Mouse (Mus musculus): ENCODE results near the gene 9230112D13Rik. TPM values are rescaled to one million over a fixed set of nuclear protein-coding genes. Genes with fewer than 3 reads are reported as not detected.

Gene 9230112D13Rik
- polyA plus RNA-seq, 1 experiment from 2014 or later: not detected

- no peak; the same call in 1 of the 2 replicates for ATAC-seq (ENCODE audit: low read depth)
- WGBS: 53% methylated on average over 8 of the region's 8 CpGs
- H3K9me3 ChIP-seq (ENCODE audit: control insufficient read depth, low read length): peaks cover 5% of the 10 kb centered on the region; the same call in 1 of the 2 replicates
- no peak overlapping the region for H3K9ac ChIP-seq (ENCODE audit: low read length)
- H3K4me3 ChIP-seq (ENCODE audit: low read length): no peak overlapping the region
- H3K4me2 ChIP-seq (ENCODE audit: low read depth, low read length): no peak overlapping the region
- H3K4me1 ChIP-seq (replicated peaks; ENCODE audit: control insufficient read depth, insufficient read depth, low read length): no peaks in the 10 kb centered on the region; the same call in 1 of the 2 replicates
- H3K27me3 ChIP-seq (ENCODE audit: control insufficient read depth, insufficient read depth, low read depth, low read length): peaks cover 3% of the 10 kb centered on the region; the same call in 1 of the 2 replicates
- no peaks in the 10 kb centered on the region for H3K36me3 ChIP-seq (ENCODE audit: control insufficient read depth, insufficient read depth, low read length)
- peak overlapping the region; percentile 62 for H3K27ac ChIP-seq (ENCODE audit: low read length)
These were observed 6.2 kb upstream of the 9230112D13Rik start for GRCm38 (mm10) chr14:34528804-34529203.

- WGBS: 60% methylated on average over 8 of the region's 8 CpGs
- Histone ChIP-seq H3K4me2 (ENCODE audit: low read depth, low read length) (no peak overlapping the region), H3K4me1 (replicated peaks; ENCODE audit: control insufficient read depth, insufficient read depth, low read length) (no peaks in the 10 kb centered on the region), H3K9ac (ENCODE audit: low read length) (no peak overlapping the region), H3K36me3 (ENCODE audit: control insufficient read depth, insufficient read depth, low read length) (no peaks in the 10 kb centered on the region), H3K27me3 (ENCODE audit: control insufficient read depth, insufficient read depth, low read depth, low read length) (peaks cover 2% of the 10 kb centered on the region; the same call in 1 of the 2 replicates), H3K9me3 (ENCODE audit: control insufficient read depth, low read length) (no peaks in the 10 kb centered on the region), H3K27ac (ENCODE audit: low read length) (no peak overlapping the region), H3K4me3 (ENCODE audit: low read length) (no peak overlapping the region)
- no peak for ATAC-seq (ENCODE audit: low read depth)
These were observed 4.5 kb downstream of the 9230112D13Rik start for GRCm38 (mm10) chr14:34517959-34518544.

- Histone ChIP-seq H3K9ac (ENCODE audit: low read length) (no peak overlapping the region), H3K36me3 (ENCODE audit: control insufficient read depth, insufficient read depth, low read length) (no peaks in the 10 kb centered on the region), H3K4me2 (ENCODE audit: low read depth, low read length) (no peak overlapping the region), H3K9me3 (ENCODE audit: control insufficient read depth, low read length) (no peaks in the 10 kb centered on the region), H3K27me3 (ENCODE audit: control insufficient read depth, insufficient read depth, low read depth, low read length) (peaks cover 2% of the 10 kb centered on the region; the same call in 1 of the 2 replicates), H3K27ac (ENCODE audit: low read length) (no peak overlapping the region), H3K4me3 (ENCODE audit: low read length) (no peak overlapping the region), H3K4me1 (replicated peaks; ENCODE audit: control insufficient read depth, insufficient read depth, low read length) (no peaks in the 10 kb centered on the region)
- ATAC-seq (ENCODE audit: low read depth): no peak
- 80% methylated on average over 10 of the region's 10 CpGs for WGBS
These were observed 5.5 kb downstream of the 9230112D13Rik start for GRCm38 (mm10) chr14:34516960-34517577.

- no peaks in the 10 kb centered on the region for H3K36me3 ChIP-seq (ENCODE audit: control insufficient read depth, insufficient read depth, low read length)
- H3K4me1 ChIP-seq (replicated peaks; ENCODE audit: control insufficient read depth, insufficient read depth, low read length): no peaks in the 10 kb centered on the region
- H3K27me3 ChIP-seq (ENCODE audit: control insufficient read depth, insufficient read depth, low read depth, low read length): peaks cover 2% of the 10 kb centered on the region; the same call in 1 of the 2 replicates
- WGBS: 74% methylated on average over 5 of the region's 5 CpGs
- no peak overlapping the region for H3K9ac ChIP-seq (ENCODE audit: low read length)
- H3K27ac ChIP-seq (ENCODE audit: low read length): no peak overlapping the region
- ATAC-seq (ENCODE audit: low read depth): no peak
- no peak overlapping the region for H3K4me2 ChIP-seq (ENCODE audit: low read depth, low read length)
- H3K4me3 ChIP-seq (ENCODE audit: low read length): no peak overlapping the region
- no peaks in the 10 kb centered on the region for H3K9me3 ChIP-seq (ENCODE audit: control insufficient read depth, low read length)
These were observed 6.7 kb downstream of the 9230112D13Rik start for GRCm38 (mm10) chr14:34515860-34516259.

- no peaks in the 10 kb centered on the region for H3K36me3 ChIP-seq (ENCODE audit: control insufficient read depth, insufficient read depth, low read length)
- no peak overlapping the region for H3K9ac ChIP-seq (ENCODE audit: low read length)
- ATAC-seq (ENCODE audit: low read depth): peak; percentile 32; the same call in 1 of the 2 replicates
- H3K4me1 ChIP-seq (replicated peaks; ENCODE audit: control insufficient read depth, insufficient read depth, low read length): no peaks in the 10 kb centered on the region
- WGBS: 29% methylated on average over 6 of the region's 6 CpGs
- H3K4me2 ChIP-seq (ENCODE audit: low read depth, low read length): no peak overlapping the region
- H3K9me3 ChIP-seq (ENCODE audit: control insufficient read depth, low read length): no peaks in the 10 kb centered on the region
- H3K27me3 ChIP-seq (ENCODE audit: control insufficient read depth, insufficient read depth, low read depth, low read length): peaks cover 6% of the 10 kb centered on the region; the same call in 1 of the 2 replicates
- no peak overlapping the region for H3K4me3 ChIP-seq (ENCODE audit: low read length)
- 0 out of 2 replicates have a peak overlapping the region, but pooled peaks have one; percentile 24 for H3K27ac ChIP-seq (ENCODE audit: low read length)
These were observed 8.5 kb downstream of the 9230112D13Rik start for GRCm38 (mm10) chr14:34514120-34514519.

- no peak for ATAC-seq (ENCODE audit: low read depth)
- no peaks in the 10 kb centered on the region for H3K9me3 ChIP-seq (ENCODE audit: control insufficient read depth, low read length)
- no peak overlapping the region for H3K4me3 ChIP-seq (ENCODE audit: low read length)
- no peaks in the 10 kb centered on the region for H3K36me3 ChIP-seq (ENCODE audit: control insufficient read depth, insufficient read depth, low read length)
- no peak overlapping the region for H3K27ac ChIP-seq (ENCODE audit: low read length)
- peaks cover 4% of the 10 kb centered on the region; the same call in 1 of the 2 replicates for H3K27me3 ChIP-seq (ENCODE audit: control insufficient read depth, insufficient read depth, low read depth, low read length)
- WGBS: 54% methylated on average over 4 of the region's 4 CpGs
- H3K4me2 ChIP-seq (ENCODE audit: low read depth, low read length): no peak overlapping the region
- no peak overlapping the region for H3K9ac ChIP-seq (ENCODE audit: low read length)
- H3K4me1 ChIP-seq (replicated peaks; ENCODE audit: control insufficient read depth, insufficient read depth, low read length): peaks cover 10% of the 10 kb centered on the region
These were observed 10.0 kb downstream of the 9230112D13Rik start for GRCm38 (mm10) chr14:34512602-34513001.

GRCm38 (mm10) chr14:34511901-34512300 is 10.7 kb downstream of the 9230112D13Rik start:
- H3K9me3 ChIP-seq (ENCODE audit: control insufficient read depth, low read length): no peaks in the 10 kb centered on the region
- no peak overlapping the region for H3K4me3 ChIP-seq (ENCODE audit: low read length)
- ATAC-seq (ENCODE audit: low read depth): peak; percentile 44
- H3K27ac ChIP-seq (ENCODE audit: low read length): peak overlapping the region; percentile 71
- no peak overlapping the region for H3K9ac ChIP-seq (ENCODE audit: low read length)
- peaks cover 4% of the 10 kb centered on the region; the same call in 1 of the 2 replicates for H3K27me3 ChIP-seq (ENCODE audit: control insufficient read depth, insufficient read depth, low read depth, low read length)
- H3K36me3 ChIP-seq (ENCODE audit: control insufficient read depth, insufficient read depth, low read length): no peaks in the 10 kb centered on the region
- peaks cover 10% of the 10 kb centered on the region for H3K4me1 ChIP-seq (replicated peaks; ENCODE audit: control insufficient read depth, insufficient read depth, low read length)
- peak overlapping the region; percentile 39 for H3K4me2 ChIP-seq (ENCODE audit: low read depth, low read length)
- 35% methylated on average over 11 of the region's 11 CpGs for WGBS

GRCm38 (mm10) chr14:34508842-34509439 is 13.7 kb downstream of the 9230112D13Rik start:
- H3K4me2 ChIP-seq (ENCODE audit: low read depth, low read length): peak overlapping the region; percentile 27; the same call in 1 of the 2 replicates
- H3K4me1 ChIP-seq (replicated peaks; ENCODE audit: control insufficient read depth, insufficient read depth, low read length): peaks cover 12% of the 10 kb centered on the region
- no peak overlapping the region for H3K9ac ChIP-seq (ENCODE audit: low read length)
- WGBS: 13% methylated on average over 7 of the region's 7 CpGs
- H3K4me3 ChIP-seq (ENCODE audit: low read length): no peak overlapping the region
- peaks cover 6% of the 10 kb centered on the region; the same call in 1 of the 2 replicates for H3K27me3 ChIP-seq (ENCODE audit: control insufficient read depth, insufficient read depth, low read depth, low read length)
- peak overlapping the region; percentile 17 for H3K27ac ChIP-seq (ENCODE audit: low read length)
- H3K9me3 ChIP-seq (ENCODE audit: control insufficient read depth, low read length): no peaks in the 10 kb centered on the region
- H3K36me3 ChIP-seq (ENCODE audit: control insufficient read depth, insufficient read depth, low read length): no peaks in the 10 kb centered on the region
- ATAC-seq (ENCODE audit: low read depth): peak; percentile 73

Data from lung, embryonic 16.5 days (tissue).